Mouse (Mus musculus) G1E-ER4 (cell line): Measurements from ENCODE around the gene Creg1. TPM values are rescaled to one million over a fixed set of nuclear protein-coding genes. Genes with fewer than 3 reads are reported as not detected.

Experiments
- GATA1 ChIP-seq: IDR thresholded peaks from one replicate; pipeline ENCODE4 v1.8.0; 2012; ENCODE audit warnings: low read length, inconsistent platforms
- polyA plus RNA-seq: library from polyadenylated mRNA; stranded (reverse); fragments of >175 nt; gene quantifications from 2 replicates; pipeline ENCODE4 v1.2.3, GENCODE M21; 2012

Gene Creg1
- polyA plus RNA-seq, 1 experiment, result 153 TPM

DNA sequence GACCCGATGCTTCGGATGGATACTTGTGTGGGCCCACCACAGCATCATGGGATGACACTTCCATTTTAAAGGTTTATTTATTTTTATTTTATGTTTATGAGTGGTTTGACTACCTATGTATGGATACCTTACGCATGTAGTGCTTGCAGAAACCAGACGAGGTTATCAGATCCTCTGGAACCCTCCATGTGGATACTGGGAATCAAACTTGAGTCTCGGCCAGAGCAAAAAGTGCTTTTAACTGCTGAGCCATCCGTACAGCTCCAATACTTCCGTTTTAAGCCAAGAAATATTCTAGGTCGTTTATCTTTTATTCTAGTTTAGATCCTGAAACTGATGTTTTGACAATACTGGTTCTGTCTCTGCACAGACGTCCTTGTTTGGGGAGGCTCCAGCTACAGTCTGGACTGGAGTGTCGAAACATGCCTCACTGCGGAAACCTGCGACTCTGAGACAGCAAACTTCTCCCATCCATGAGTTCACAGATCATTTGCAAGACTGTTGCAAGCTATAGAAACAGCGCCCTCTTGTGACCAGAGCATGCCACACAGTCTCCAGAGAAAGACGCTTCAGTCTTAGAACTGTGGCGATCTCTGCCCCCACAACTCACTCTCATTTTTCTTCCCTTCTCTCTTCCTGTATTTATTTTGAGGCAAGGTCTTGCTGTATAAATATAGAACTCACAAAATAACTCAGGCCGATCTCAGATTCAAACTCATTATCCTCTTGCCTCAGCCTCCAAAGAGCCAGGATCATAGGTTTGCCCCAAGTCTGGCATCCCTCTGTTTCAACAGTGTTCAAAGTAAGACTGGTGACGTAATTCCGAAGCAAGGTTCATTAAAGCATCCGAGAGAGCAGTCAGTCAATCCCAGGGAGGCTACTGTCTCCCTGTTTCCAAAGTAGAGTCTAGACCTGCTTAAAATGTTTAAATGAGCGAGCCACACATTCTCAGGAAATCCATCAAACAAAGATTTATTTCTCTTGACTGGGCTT is 27.4 kb upstream of the Creg1 start:
- TF ChIP-seq GATA1, result no peak

DNA sequence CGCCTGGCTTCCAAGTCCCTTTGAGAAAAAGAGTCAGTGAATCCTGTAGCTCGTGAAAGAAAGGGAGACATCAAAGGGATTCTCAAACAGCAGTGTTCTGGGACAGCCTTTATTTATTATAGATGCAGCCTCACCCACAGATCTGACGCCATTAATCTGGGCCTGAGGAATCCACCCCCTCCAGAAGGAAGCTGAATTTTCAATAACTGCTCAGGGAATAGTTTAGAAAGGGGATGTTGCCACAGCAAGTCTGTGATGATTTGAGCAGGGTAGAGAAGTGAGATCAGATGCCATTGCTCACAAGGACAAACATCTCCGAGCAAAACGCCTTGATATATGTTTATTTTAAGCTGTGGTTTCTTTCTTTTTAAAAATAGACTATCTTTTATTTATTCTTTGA is 26.1 kb upstream of the Creg1 start:
- no peak for TF ChIP-seq GATA1

DNA sequence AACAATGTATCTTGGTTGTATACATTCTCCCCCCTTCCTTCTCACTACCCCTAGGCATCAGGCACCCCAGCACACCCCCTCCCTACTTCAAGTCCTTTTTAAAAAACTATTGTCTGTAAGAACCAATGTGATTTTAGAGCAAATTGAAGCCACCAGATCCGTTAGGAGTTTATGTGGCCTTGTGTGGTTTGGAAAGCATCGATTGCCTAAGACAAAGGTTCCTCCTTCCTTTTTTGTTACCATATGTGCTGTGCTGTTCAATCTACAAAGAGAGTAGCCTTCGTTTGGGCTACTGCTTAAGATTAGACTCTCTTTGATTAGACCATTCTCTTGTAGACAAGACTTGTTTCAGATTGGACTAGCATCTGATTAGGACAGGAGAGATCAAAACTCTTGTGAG is 25.7 kb upstream of the Creg1 start:
- no peak for TF ChIP-seq GATA1

DNA sequence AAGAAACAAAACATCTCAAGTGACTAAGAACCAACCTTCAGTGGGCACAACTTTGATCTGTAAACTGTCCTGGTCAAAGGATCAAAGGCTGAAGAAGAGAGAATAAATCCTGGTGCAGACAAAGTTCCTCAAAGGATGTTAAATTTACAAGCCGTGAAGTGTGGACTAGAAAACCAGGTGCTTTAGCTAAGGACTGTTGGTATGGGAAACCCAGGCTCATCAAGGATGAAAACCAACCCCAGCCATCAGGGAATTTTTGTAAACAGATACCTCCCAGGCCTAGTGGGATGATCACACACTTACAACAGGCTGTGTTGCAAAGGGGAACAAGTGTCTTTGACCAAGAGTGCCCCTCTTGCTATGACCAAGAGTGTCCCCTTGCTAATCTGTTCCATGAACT is 24.6 kb upstream of the Creg1 start:
- TF ChIP-seq GATA1, result no peak

DNA sequence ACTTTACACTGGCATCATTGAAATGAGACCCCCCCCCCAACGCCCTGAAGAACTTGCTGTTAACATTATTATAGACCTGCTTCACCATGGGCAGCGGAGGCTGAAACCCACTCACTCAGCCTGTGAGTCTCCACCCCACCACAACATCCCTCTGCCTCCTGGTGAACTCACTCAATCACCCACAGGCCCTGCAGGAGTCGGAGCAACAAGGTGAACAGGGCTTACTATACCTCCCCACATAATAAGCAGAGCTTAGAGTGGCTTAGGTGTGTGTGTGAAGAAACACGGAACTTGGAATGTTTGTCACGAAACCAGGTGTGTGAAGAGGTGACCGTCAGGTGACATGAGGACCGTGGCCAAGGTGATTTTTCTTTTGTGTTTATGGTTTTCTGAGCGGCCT is 21.6 kb upstream of the Creg1 start:
- TF ChIP-seq GATA1, result no peak

DNA sequence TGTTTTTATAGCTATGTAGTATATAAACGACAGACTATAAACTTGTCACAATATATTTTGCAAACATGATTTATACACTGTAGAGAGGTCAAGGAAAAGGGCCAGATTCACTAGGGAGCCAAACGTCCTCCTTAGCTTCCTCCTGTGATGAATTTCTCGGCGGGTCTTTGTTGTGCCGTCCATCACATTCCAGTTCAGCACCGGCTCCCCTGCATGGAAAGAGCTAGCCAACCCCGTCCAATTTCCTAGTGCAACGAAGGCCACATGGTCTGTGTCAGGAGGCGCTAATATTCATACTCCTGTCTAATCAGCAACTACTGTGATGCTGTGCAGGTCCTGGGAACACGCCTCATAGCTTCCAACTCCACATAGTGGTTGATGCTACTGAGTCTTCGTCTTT is 15.5 kb upstream of the Creg1 start:
- no peak for TF ChIP-seq GATA1

DNA sequence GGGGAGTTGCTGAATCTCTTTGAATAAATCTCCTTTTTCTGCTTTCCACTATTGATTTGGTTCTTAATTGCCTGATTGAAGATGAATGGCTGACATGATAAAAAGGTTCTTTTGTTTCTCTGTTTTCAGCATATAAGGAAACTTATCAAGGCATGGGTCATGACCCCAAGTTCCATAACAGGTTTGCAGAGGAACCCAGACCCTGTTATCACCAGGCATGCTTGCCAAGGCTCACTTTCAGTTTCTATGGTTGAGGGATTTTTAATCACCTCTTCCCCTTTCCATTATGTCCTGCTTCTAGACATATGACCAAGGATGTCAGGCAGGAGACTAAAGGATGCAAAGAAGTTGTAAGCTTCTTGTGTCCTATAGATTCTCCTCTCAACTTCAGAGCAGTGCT is 12.4 kb upstream of the Creg1 start:
- no peak for TF ChIP-seq GATA1

DNA sequence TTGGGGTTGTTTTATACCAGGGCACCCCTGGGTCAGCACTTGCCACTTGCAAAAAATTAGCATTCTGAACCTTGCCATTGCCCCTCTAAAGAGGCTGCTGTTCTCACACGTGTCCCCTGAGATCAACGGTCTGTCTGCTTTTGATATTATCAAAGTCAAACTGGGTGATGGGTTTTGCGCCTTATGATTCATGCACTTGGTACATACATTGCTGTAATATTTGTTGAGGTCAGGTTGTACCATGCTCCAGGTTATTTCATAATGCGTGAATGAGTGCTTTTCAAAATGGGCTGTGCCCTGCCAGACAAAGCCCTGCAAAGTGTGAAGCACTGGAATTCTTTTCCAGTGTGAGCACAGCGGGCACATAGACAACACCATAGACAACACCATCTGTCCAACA is 11.7 kb upstream of the Creg1 start:
- TF ChIP-seq GATA1, result no peak

DNA sequence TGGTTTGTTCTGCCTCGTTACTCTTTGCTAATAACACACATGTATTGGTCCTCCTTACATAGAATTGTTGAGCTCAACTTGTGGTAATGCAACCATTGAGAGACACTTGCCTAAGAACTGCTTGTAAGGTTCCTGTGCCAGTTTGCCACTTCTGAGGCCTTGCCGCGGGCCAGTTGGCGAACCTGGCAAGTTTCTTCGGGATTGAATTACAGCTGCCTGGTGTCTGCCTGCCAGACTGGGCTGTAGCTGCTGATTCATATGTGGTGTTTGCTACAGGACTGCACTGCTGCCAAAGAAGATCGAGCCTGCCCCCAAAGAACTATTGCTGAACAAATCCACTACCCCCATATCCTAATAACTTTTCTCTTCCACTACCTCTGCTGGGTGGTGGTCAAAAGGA is 9.3 kb upstream of the Creg1 start:
- no peak for TF ChIP-seq GATA1

DNA sequence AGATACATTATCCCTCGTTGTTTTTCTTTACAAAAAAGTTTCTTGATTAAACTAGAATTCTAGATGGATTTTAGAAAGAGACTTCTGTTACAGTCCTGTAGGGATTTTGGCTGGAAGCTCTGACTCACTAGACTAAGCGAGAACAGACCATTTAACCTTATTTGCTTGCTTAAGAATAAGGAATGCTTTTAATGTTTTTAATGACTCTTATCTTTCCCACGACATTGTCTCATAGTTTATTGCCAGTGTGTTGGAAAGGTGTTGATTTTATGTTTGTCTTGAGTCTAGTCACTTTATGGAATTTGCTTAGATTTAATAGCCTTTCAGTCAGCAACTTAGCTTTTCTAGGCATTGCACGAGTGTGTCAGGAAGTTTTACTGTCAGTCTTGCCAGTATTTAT is 8.4 kb upstream of the Creg1 start:
- TF ChIP-seq GATA1, result no peak

DNA sequence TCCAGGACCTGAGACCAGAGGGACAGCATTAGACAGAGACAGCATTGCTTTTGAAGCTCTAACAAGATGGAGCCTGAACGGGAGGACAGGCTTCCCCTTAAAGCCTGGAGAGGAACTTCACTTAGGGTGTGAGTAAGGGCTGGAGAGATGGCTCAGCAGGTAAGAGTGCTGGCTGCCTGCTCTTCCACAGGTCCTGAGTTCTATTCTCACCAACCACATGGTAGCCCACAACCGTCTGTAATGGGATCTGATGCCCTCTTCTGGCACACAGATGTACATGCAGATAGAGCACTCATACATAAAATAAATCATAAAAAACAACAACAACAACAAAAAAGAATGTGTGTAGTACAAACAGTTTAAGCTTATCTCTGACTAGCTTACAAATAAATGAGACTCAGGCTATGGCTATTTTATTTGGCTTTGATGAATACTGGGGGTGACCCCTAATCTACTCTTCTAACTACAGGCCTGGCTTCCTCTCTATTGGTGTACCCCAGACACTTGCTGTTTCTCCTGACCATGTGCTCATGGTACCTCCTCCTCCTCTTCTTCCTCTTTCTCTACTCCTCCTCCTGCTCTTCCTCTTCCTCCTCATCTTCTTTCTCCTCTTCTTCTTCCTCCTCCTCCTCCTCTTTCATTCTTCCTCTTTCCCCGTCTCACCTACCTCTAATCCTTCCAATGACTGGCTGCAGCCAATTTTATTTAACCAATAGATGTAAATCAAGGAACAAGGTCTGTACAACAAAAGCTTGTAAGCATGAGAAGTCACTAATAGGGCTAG is 1.8 kb upstream of the Creg1 start:
- no peak for TF ChIP-seq GATA1

DNA sequence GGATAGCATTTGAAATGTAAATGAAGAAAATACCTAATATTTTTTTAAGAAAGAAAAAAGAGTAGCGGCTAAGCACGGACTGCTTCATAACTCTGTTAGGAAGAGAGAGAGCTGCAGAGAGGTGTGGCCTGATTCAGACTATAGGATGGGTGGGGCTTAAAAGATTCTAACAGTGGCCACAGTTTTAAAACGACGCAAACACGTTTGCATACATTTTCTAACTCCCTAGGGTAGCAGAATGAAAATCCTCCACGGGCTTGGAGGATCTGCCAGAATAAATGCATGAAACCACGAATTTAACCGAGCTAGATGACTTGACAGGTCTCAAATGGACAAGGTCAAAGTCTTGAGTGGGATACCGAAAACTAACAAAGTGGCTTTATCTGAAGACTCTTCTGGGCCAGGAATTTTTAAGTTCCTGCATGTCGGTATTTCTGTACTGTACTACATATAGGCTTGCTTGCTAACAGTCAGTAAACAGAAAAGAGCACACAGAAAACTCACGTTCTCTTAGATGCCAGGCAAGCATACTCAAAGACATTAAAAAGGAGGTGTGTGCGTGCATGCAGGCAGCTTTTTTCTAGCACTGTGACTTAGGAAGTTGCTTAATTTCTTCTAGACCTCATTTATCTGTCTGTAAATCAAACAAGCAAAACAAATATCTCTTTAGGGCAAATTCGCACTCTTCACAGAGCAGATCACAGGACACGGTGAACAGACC is 472 bp upstream of the Creg1 start:
- TF ChIP-seq GATA1, result no peak

DNA sequence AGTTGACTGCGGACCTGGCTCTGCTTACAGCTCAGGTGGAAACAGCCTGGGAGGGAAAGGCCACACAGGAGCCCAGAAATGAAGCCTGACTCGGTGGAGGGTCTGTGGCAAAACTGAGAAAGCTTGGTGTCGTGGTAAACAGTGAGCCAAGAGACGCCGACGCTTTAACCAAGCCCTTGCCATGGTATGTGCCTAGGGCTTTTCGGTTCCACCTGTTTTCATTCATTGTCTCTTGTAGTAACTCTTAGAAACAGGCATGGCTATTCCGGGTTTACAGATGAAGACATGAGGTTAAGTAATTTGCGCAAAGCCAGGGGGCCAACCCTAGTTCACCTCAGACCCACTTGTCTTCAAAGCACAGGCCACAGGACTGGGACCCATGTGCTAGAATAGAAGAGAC is 1.0 kb downstream of the Creg1 start:
- no peak for TF ChIP-seq GATA1

DNA sequence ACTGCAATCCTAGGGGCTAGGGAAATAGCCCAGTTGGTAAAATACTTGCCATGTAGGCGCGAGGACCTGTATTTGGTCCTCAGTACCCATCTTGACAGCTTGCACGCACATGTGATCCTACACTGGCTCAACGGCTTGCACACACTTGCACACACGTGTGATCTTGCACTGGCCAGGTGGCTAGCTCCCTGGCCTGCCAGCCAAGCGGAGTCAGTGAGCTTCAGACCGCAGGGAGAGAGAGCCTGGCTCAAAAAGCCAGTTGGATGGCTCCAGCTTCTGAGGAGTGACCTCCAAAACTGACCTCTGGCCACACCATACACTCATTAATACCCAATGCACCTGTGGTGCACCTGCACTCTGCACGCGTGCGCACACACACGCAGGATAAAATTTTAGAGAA is 1.5 kb downstream of the Creg1 start:
- TF ChIP-seq GATA1, result no peak

DNA sequence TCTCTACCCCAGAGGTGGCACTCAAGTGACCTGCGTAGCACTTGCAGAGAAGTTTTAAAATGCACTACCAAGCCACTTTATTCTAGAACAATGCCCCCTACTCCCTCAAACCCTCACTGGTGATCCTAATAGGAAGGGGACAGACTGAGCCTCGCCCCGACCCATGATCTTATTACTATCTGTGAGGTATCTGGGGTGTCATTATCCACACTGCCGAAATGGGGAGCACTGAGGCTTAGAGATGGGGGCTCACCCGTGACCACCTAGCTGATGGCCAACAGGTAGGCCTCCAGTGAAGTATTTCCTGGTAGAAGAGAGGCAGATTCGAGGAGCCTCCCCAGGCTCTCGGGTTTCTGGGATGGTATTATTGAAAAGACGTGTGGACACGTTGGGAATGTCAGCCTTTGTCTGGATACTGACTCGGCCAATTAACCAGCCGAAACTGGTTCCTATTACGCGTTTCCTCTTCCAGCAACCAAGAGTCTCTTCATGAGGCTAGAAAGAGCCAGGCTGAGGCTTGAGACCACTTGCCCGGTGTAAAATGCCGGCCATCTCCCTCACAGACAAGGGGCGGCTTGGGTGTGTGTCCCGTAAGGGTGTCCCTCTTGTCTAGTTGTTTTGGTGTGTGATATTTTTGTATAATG is 2.2 kb downstream of the Creg1 start:
- no peak for TF ChIP-seq GATA1
